Mouse (Mus musculus) cerebellum, adult 2 months (tissue): ENCODE results near the gene Twf2. TPM values are rescaled to one million over a fixed set of nuclear protein-coding genes. Genes with fewer than 3 reads are reported as not detected.
"Not testable (repeated sequence)": the region's sequence is repeated elsewhere in the genome, so short reads cannot be mapped to it uniquely, and the experiment has no call there.

Experiments used
- DNase-seq, 2 experiments: peaks; one replicate each; pipeline ENCODE4 v3.0.0; 2021
- H3K27ac ChIP-seq: fragments of 200-500 bp; 2 replicates; pipeline ENCODE4 v1.5.1; 2012; ENCODE audit warnings: low read length, control low read depth, inconsistent platforms; ENCODE audit not compliant: insufficient read depth
- H3K27me3 ChIP-seq: fragments of 200-500 bp; 2 replicates; pipeline ENCODE4 v1.6.1; 2012; ENCODE audit warnings: inconsistent platforms, mild to moderate bottlenecking, low read length, moderate library complexity; ENCODE audit not compliant: control insufficient read depth, insufficient read depth
- H3K4me1 ChIP-seq: fragments of 200-500 bp; 2 replicates; pipeline ENCODE4 v1.6.1; 2011; ENCODE audit warnings: low read length; ENCODE audit not compliant: control insufficient read depth, insufficient read depth
- H3K4me3 ChIP-seq: fragments of 200-500 bp; replicated peaks from 2 replicates; pipeline ENCODE3; 2011; ENCODE audit warnings: mild to moderate bottlenecking, low read depth, low read length, control low read depth; ENCODE audit not compliant: insufficient read depth
- CTCF ChIP-seq: fragments of 200-500 bp; IDR thresholded peaks from 2 replicates; pipeline ENCODE4 v1.5.1; 2011; ENCODE audit warnings: low read depth, mild to moderate bottlenecking, control low read depth, low read length, moderate library complexity, borderline replicate concordance; ENCODE audit not compliant: insufficient read depth
- POLR2A ChIP-seq: fragments of 200-500 bp; IDR thresholded peaks from 2 replicates; pipeline ENCODE4 v1.6.1; 2011; ENCODE audit warnings: low read length, control low read depth, borderline replicate concordance; ENCODE audit not compliant: insufficient read depth
- WGBS: fragments of 180-500 bp; shearing (Covaris S2); methylation state at CpG from one replicate; pipeline ENCODE4 v1.1.7; 2018; 5-methylcytosine and 5-hydroxymethylcytosine counted together
- polyA plus RNA-seq: library from polyadenylated mRNA; depleted of rRNA; stranded (reverse); fragments of >200 nt; gene quantifications from 2 replicates; pipeline ENCODE4 v1.2.3, GENCODE M21; 2012

Gene Twf2
- polyA plus RNA-seq, 1 experiment: 54.7 TPM

GRCm38 (mm10) chr9:106159784-106160301, 43.1 kb upstream of the Twf2 start:
- no peak for TF ChIP-seq CTCF
- peak; percentile 69; the same call in 1 of the 2 replicates for TF ChIP-seq POLR2A
- peak; percentile 95 to 99 for DNase-seq
- WGBS: 1% methylated on average over 24 of the region's 24 CpGs
- Histone ChIP-seq H3K27me3 (no peaks in the 10 kb centered on the region), H3K27ac (peak overlapping the region; percentile 99), H3K4me3 (peak overlapping the region; percentile 94), H3K4me1 (no peaks in the 10 kb centered on the region; the same call in none of the 2 replicates)

GRCm38 (mm10) chr9:106160426-106160825, 42.5 kb upstream of the Twf2 start:
- Histone ChIP-seq H3K27ac (peak overlapping the region; percentile 99), H3K27me3 (no peaks in the 10 kb centered on the region), H3K4me1 (no peaks in the 10 kb centered on the region; the same call in none of the 2 replicates), H3K4me3 (peak overlapping the region; percentile 94)
- no peak for TF ChIP-seq CTCF
- TF ChIP-seq POLR2A: no peak
- no peak for DNase-seq
- WGBS: 45% methylated on average over 5 of the region's 5 CpGs

- H3K27me3 ChIP-seq: no peaks in the 10 kb centered on the region
- TF ChIP-seq CTCF (no peak), POLR2A (no peak)
- H3K27ac ChIP-seq: no peak overlapping the region
- H3K4me1 ChIP-seq: peaks cover 3% of the 10 kb centered on the region
- 75% methylated on average over 2 of the region's 2 CpGs for WGBS
- no peak for DNase-seq
- H3K4me3 ChIP-seq: no peak overlapping the region
Measured at GRCm38 (mm10) chr9:106166709-106167108, 36.2 kb upstream of the Twf2 start.

GRCm38 (mm10) chr9:106167241-106167640, 35.7 kb upstream of the Twf2 start:
- no peak for DNase-seq
- TF ChIP-seq CTCF: no peak
- no peak for TF ChIP-seq POLR2A
- 79% methylated on average over 3 of the region's 3 CpGs for WGBS
- Histone ChIP-seq H3K27ac (no peak overlapping the region), H3K4me3 (no peak overlapping the region), H3K27me3 (no peaks in the 10 kb centered on the region), H3K4me1 (peaks cover 3% of the 10 kb centered on the region)

- Histone ChIP-seq H3K4me3 (no peak overlapping the region), H3K27ac (no peak overlapping the region)
- TF ChIP-seq POLR2A (no peak), CTCF (no peak)
Measured at GRCm38 (mm10) chr9:106167703-106168102, 35.2 kb upstream of the Twf2 start.

GRCm38 (mm10) chr9:106169006-106169405, 33.9 kb upstream of the Twf2 start:
- not testable (repeated sequence) for DNase-seq, H3K27me3 ChIP-seq, H3K4me3 ChIP-seq, H3K27ac ChIP-seq, H3K4me1 ChIP-seq
- 56% methylated on average over 1 of the region's 1 CpGs for WGBS

More at GRCm38 (mm10) chr9:106167703-106168102, 35.2 kb upstream of the Twf2 start:
- no peak for DNase-seq
- 59% methylated on average over 1 of the region's 1 CpGs for WGBS
- Histone ChIP-seq H3K27me3 (no peaks in the 10 kb centered on the region), H3K4me1 (peaks cover 3% of the 10 kb centered on the region)

GRCm38 (mm10) chr9:106169917-106170316, 33.0 kb upstream of the Twf2 start:
- TF ChIP-seq CTCF (no peak), POLR2A (no peak)
- 20% methylated on average over 6 of the region's 6 CpGs for WGBS
- H3K27me3 ChIP-seq: no peaks in the 10 kb centered on the region
- H3K27ac ChIP-seq: 0 out of 2 replicates have a peak overlapping the region, but pooled peaks have one; percentile 95
- H3K4me1 ChIP-seq: peaks cover 11% of the 10 kb centered on the region
- peak in 1 of 2 experiments; percentile 48 for DNase-seq
- peak overlapping the region; percentile 97 for H3K4me3 ChIP-seq

- peak within 1 kb of the TSS; percentile 97 for H3K4me3 ChIP-seq
- TF ChIP-seq POLR2A: peak; percentile 79; the same call in 1 of the 2 replicates
- no peak for TF ChIP-seq CTCF
- WGBS: under 1% methylated on average over 80 of the region's 81 CpGs
- peak within 1 kb of the TSS; percentile 95 for H3K27ac ChIP-seq
- H3K4me1 ChIP-seq: peaks cover 11% of the 10 kb centered on the region
- DNase-seq: peak; percentile 92 to 93
- no peaks in the 10 kb centered on the region for H3K27me3 ChIP-seq
Measured at GRCm38 (mm10) chr9:106170556-106171345, 32.2 kb upstream of the Twf2 start, which contains the start of gene Wdr82. Wdr82 (plus strand) TSS chr9:106170928.
